Comparison of ENCODE assay signal across 7 mouse cellular contexts in the genomic region with DNA sequence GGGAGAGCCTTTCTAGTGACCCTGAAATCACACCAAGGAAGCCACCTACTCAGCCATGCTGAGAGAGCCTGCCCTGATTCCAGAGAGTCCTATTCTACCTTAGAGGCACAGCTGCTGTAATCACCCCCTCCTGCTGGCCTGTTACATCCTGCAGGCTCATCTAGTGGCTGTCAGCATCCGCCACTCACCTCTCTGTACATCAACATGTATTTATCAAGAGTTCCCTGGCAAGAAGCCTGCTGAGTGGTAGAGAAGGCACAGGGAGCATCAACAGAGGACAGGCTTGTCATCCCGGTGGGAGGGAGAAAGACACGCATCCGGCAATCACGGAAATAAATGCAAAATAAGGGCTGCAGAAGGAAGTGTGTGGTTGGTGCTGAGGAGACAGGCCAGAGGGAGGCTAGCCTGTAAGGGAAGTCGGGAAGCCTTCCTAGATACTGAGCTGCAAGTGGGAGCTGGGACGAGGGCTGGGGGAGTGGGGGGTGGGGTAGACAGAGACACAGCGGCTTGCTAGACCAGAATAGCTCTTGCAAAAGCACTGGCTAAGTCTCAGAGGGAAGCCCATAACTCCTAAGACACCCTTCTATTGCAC.
DNase-seq lines count a peak whose midpoint lies in the region; ATAC-seq lines count a peak whose summit lies in the region.

No protein-coding gene starts in this region.

- peak overlapping the region; percentile 56 for H3K27ac ChIP-seq in forebrain, embryonic 16.5 days (ENCODE audit: low read length)
- 0 out of 2 replicates have a peak overlapping the region, but pooled peaks have one; percentile 1 for H3K27ac ChIP-seq in limb, embryonic 12.5 days

- peak overlapping the region; percentile 39 for H3K4me3 ChIP-seq in megakaryocyte, embryonic 14.5 days (replicated peaks)
- H3K4me3 ChIP-seq in forebrain, embryonic 16.5 days (replicated peaks; ENCODE audit: low read length): no peak overlapping the region
- no peak overlapping the region for H3K4me3 ChIP-seq in limb, embryonic 12.5 days (replicated peaks)

- peak overlapping the region; percentile 37; the same call in 1 of the 2 replicates for H3K9ac ChIP-seq in forebrain, embryonic 16.5 days (replicated peaks; ENCODE audit: low read depth, low read length)
- H3K9ac ChIP-seq in limb, embryonic 12.5 days (replicated peaks): no peak overlapping the region

- H3K9me3 ChIP-seq in megakaryocyte, embryonic 14.5 days: no peaks in the 10 kb centered on the region
- no peaks in the 10 kb centered on the region for H3K9me3 ChIP-seq in forebrain, embryonic 16.5 days (ENCODE audit: control insufficient read depth, low read length)
- no peaks in the 10 kb centered on the region for H3K9me3 ChIP-seq in limb, embryonic 12.5 days

- WGBS in forebrain, embryonic 16.5 days: 16% methylated on average over 8 of the region's 8 CpGs
- WGBS in limb, embryonic 12.5 days: 24% methylated on average over 8 of the region's 8 CpGs

- ATAC-seq in megakaryocyte, adult 5-6 weeks (ENCODE audit: poor library complexity, severe bottlenecking): no peak
- peak; percentile 63 for ATAC-seq in forebrain, embryonic 16.5 days
- ATAC-seq in limb, embryonic 12.5 days (ENCODE audit: insufficient number of reproducible peaks, insufficient read depth, low FRiP score, low TSS enrichment, low read depth): no peak
- no peak for ATAC-seq in CD4-positive, CD25-positive, alpha-beta regulatory T cell, adult 4 months

- DNase-seq in right cerebral cortex, postnatal 36 days (ENCODE audit: low spot score in 2 of 2): peak; percentile 38
- DNase-seq in gastrocnemius, postnatal 25 days: no peak

- no peak overlapping the region; the same call in 1 of the 2 replicates for H3K4me2 ChIP-seq in forebrain, embryonic 16.5 days (ENCODE audit: low read length)
- no peak overlapping the region for H3K4me2 ChIP-seq in limb, embryonic 12.5 days

- peaks cover 24% of the 10 kb centered on the region for H3K4me1 ChIP-seq in megakaryocyte, embryonic 14.5 days
- peaks cover 19% of the 10 kb centered on the region for H3K4me1 ChIP-seq in forebrain, embryonic 16.5 days (replicated peaks; ENCODE audit: control insufficient read depth, insufficient read depth, low read length)
- H3K4me1 ChIP-seq in limb, embryonic 12.5 days (replicated peaks): peaks cover 20% of the 10 kb centered on the region

- H3K27me3 ChIP-seq in megakaryocyte, embryonic 14.5 days (replicated peaks): peaks cover 23% of the 10 kb centered on the region
- H3K27me3 ChIP-seq in forebrain, embryonic 16.5 days (replicated peaks; ENCODE audit: control insufficient read depth, insufficient read depth, low read length): no peaks in the 10 kb centered on the region
- peaks cover 7% of the 10 kb centered on the region for H3K27me3 ChIP-seq in limb, embryonic 12.5 days

- no peaks in the 10 kb centered on the region for H3K36me3 ChIP-seq in megakaryocyte, embryonic 14.5 days (replicated peaks; ENCODE audit: low read length)
- no peaks in the 10 kb centered on the region for H3K36me3 ChIP-seq in forebrain, embryonic 16.5 days (ENCODE audit: control insufficient read depth, insufficient read depth)
- no peaks in the 10 kb centered on the region for H3K36me3 ChIP-seq in limb, embryonic 12.5 days
